Mouse (Mus musculus) bone marrow, adult 2 months (tissue): ENCODE data around the gene Hk1.

ENCODE experiments used
- CTCF ChIP-seq: fragments of 200-500 bp; IDR thresholded peaks from 2 replicates; pipeline ENCODE4 v1.5.1; 2011; ENCODE audit warnings: low read length, control low read depth; ENCODE audit not compliant: control insufficient read depth, insufficient read depth
- POLR2A ChIP-seq: fragments of 200-500 bp; IDR thresholded peaks from 2 replicates; pipeline ENCODE4 v1.6.1; 2011; ENCODE audit warnings: low read depth, mild to moderate bottlenecking, control low read depth, low read length, borderline replicate concordance; ENCODE audit not compliant: control insufficient read depth

DNA sequence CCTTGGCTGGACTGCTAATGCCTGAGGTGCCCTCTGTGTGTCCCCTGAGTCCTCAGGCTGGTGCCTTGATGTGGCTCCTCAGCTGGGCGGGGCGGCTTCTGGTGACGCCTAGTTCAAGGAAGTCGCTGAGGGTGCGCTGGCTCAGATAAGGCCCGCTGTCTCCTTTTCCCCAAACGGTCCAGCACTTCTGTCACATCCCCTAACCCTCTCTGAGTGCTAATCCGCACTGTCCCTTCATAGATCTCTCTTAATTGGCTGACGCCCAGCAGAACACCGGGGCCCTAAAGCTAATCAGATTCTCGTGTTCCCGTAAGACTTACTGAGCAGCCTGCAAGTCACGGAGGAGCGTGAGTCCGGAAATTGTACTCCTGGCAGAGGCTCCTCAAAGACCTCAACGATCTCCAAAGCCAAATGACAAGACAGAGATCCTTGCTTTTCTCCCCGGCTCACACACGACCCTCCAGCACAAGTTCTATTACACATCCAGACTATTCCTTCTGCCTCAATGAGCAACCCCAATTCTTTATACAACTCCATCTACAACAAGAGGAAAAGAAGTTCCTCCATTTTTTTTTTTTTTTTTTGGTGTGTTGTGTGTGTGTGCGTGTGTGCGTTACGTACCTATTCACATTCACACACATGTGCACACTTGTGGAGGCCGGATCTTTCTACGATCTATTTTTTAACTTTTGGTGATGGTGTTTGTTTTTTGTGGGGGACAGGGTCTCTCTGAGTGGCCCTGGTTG lies 52.0 kb downstream of the Hk1 start:
- TF ChIP-seq POLR2A (peak; percentile 57; the same call in 1 of the 2 replicates), CTCF (no peak)
